Mouse (Mus musculus) ES-Bruce4 (cell line): ENCODE results near the gene Soat1. TPM values are rescaled to one million over a fixed set of nuclear protein-coding genes. Genes with fewer than 3 reads are reported as not detected.

Experiments used
- H3K27ac ChIP-seq: 2 replicates; pipeline ENCODE4 v1.5.1; 2012; ENCODE audit warnings: low read length, inconsistent platforms; ENCODE audit not compliant: insufficient read depth
- H3K27me3 ChIP-seq: 2 replicates; pipeline ENCODE4 v1.6.1; 2012; ENCODE audit warnings: mild to moderate bottlenecking, low read length, inconsistent platforms; ENCODE audit not compliant: control insufficient read depth, poor library complexity, insufficient read depth, severe bottlenecking
- H3K36me3 ChIP-seq: 2 replicates; pipeline ENCODE4 v1.6.1; 2012; ENCODE audit warnings: inconsistent platforms, mild to moderate bottlenecking, low read length, moderate library complexity; ENCODE audit not compliant: control insufficient read depth, poor library complexity, insufficient read depth, severe bottlenecking
- H3K4me1 ChIP-seq: one replicate; pipeline ENCODE4 v1.8.1; 2011; ENCODE audit warnings: low read length; ENCODE audit not compliant: control insufficient read depth, insufficient read depth
- H3K4me3 ChIP-seq: 2 replicates; pipeline ENCODE4 v1.5.1; 2011; ENCODE audit warnings: low read depth, mild to moderate bottlenecking, low read length
- H3K9ac ChIP-seq: 2 replicates; pipeline ENCODE4 v1.6.1; 2012; ENCODE audit warnings: low read depth, mild to moderate bottlenecking, inconsistent platforms; ENCODE audit not compliant: poor library complexity, severe bottlenecking
- H3K9me3 ChIP-seq: replicated peaks from 2 replicates; pipeline ENCODE4 v1.6.1; 2012; ENCODE audit warnings: mild to moderate bottlenecking, low read length, inconsistent platforms; ENCODE audit not compliant: control insufficient read depth, poor library complexity, insufficient read depth, severe bottlenecking
- CTCF ChIP-seq: IDR thresholded peaks from one replicate; pipeline ENCODE4 v1.8.1; 2011; ENCODE audit warnings: low read depth, low read length
- EP300 ChIP-seq: IDR thresholded peaks from 2 replicates; pipeline ENCODE4 v1.6.1; 2011; ENCODE audit warnings: low read depth, low read length; ENCODE audit not compliant: insufficient read depth
- POLR2A ChIP-seq: IDR thresholded peaks from one replicate; pipeline ENCODE4 v1.8.1; 2011; ENCODE audit warnings: low read length; ENCODE audit not compliant: insufficient read depth
- polyA plus RNA-seq: library from polyadenylated mRNA; stranded (reverse); fragments of >200 nt; gene quantifications from 2 replicates; pipeline ENCODE4 v1.2.4, GENCODE M21; 2011; ENCODE audit warnings: low read depth; ENCODE audit not compliant: missing spikeins, insufficient read depth, insufficient read length

Soat1 gene
- polyA plus RNA-seq, 1 experiment = 140 TPM

GRCm38 (mm10) chr1:156504945-156505523 lies 30.9 kb upstream of the Soat1 start:
- no peaks in the 10 kb centered on the region for H3K4me1 ChIP-seq
- H3K9ac ChIP-seq = no peak overlapping the region
- no peak overlapping the region for H3K27ac ChIP-seq
- no peaks in the 10 kb centered on the region for H3K9me3 ChIP-seq
- no peak overlapping the region for H3K4me3 ChIP-seq
- H3K36me3 ChIP-seq = no peaks in the 10 kb centered on the region
- TF ChIP-seq POLR2A (no peak), CTCF (no peak), EP300 (no peak)
- no peaks in the 10 kb centered on the region for H3K27me3 ChIP-seq

DNA sequence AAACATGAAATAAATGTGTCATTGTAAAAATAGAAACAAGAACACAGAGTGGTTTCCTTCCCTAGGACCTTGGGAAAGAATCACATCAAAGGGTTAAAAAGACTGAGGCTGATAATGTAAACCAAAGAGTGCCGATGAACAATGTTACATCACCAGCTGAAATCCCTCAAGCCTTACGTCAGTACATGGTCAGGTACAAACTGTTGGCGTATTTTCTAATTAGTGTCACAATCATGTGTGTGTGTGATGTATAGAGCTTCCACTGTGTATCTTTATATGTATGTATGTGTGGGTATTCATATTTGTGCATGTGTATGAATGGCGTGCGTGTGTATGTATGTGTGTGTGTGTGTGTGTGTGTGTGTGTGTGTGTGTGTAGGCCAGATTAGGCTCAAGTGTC lies 22.8 kb upstream of the Soat1 start:
- no peak overlapping the region for H3K4me3 ChIP-seq
- no peak overlapping the region for H3K9ac ChIP-seq
- H3K9me3 ChIP-seq = no peaks in the 10 kb centered on the region
- H3K27ac ChIP-seq = no peak overlapping the region
- no peaks in the 10 kb centered on the region for H3K4me1 ChIP-seq
- no peaks in the 10 kb centered on the region for H3K27me3 ChIP-seq
- H3K36me3 ChIP-seq = no peaks in the 10 kb centered on the region
- no peak for TF ChIP-seq POLR2A
- no peak for TF ChIP-seq EP300
- TF ChIP-seq CTCF = no peak

DNA sequence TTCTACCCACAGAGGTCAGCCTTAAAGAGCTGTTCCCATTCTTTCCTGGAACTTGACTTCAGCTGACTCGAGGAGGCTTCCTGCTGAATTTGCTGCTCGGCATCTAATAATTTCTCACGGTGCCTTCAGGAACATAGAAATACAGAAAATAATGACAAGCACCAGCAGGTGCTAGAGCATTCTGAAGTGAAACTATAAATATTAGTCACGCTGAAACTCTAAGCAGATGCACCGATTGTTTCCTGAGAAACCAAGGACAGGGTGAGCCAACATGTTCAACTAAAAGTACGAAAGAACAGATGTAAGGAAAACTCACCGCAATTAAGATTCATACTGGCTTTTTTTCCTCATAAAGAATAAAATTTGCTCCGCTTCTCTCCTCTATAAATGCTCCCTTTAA lies 20.9 kb upstream of the Soat1 start:
- H3K4me1 ChIP-seq = no peaks in the 10 kb centered on the region
- no peak overlapping the region for H3K4me3 ChIP-seq
- no peaks in the 10 kb centered on the region for H3K27me3 ChIP-seq
- no peaks in the 10 kb centered on the region for H3K36me3 ChIP-seq
- H3K9ac ChIP-seq = no peak overlapping the region
- TF ChIP-seq EP300 = no peak
- no peak for TF ChIP-seq POLR2A
- TF ChIP-seq CTCF = no peak
- no peaks in the 10 kb centered on the region for H3K9me3 ChIP-seq
- no peak overlapping the region for H3K27ac ChIP-seq

DNA sequence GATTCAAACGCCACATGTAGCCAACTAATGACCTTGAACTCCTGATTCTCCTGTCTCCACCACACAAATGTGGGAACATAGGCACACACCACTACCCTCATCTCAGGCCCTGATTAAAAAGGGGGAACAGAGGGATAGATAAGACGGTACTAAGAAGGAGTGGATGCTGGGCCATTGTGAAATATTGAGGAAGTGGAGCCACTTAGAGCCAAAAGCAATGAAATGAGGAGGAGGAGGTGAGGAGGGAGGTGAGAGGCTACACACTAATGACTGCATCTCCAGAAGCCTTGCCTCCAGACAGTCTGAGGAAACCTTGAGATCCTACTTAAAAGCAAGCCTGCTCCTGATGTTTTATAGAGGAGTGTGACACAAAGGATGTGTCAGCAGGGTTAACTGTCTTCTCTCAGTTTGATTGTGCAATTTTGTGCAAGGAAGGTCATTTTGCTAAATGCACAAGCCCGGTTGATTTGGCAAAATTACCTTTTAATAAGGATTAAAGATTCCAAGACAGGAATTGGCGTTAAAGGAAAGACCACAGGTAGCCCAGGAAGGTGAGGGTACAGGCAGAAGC lies 17.2 kb upstream of the Soat1 start:
- Histone ChIP-seq H3K4me1 (no peaks in the 10 kb centered on the region), H3K9me3 (no peaks in the 10 kb centered on the region), H3K4me3 (no peak overlapping the region), H3K36me3 (no peaks in the 10 kb centered on the region), H3K9ac (no peak overlapping the region), H3K27ac (no peak overlapping the region), H3K27me3 (no peaks in the 10 kb centered on the region)
- TF ChIP-seq CTCF (no peak), POLR2A (no peak), EP300 (no peak)

GRCm38 (mm10) chr1:156488031-156488430 lies 13.9 kb upstream of the Soat1 start:
- H3K4me3 ChIP-seq = no peak overlapping the region
- no peaks in the 10 kb centered on the region for H3K9me3 ChIP-seq
- H3K9ac ChIP-seq = no peak overlapping the region
- no peaks in the 10 kb centered on the region for H3K36me3 ChIP-seq
- no peaks in the 10 kb centered on the region for H3K27me3 ChIP-seq
- H3K27ac ChIP-seq = no peak overlapping the region
- H3K4me1 ChIP-seq = no peaks in the 10 kb centered on the region
- TF ChIP-seq EP300 (no peak), POLR2A (no peak), CTCF (no peak)

GRCm38 (mm10) chr1:156487498-156487897 lies 13.4 kb upstream of the Soat1 start:
- TF ChIP-seq CTCF = peak; percentile 35
- TF ChIP-seq POLR2A = no peak
- no peaks in the 10 kb centered on the region for H3K27me3 ChIP-seq
- no peak overlapping the region for H3K4me3 ChIP-seq
- H3K36me3 ChIP-seq = no peaks in the 10 kb centered on the region
- no peak overlapping the region for H3K27ac ChIP-seq
- H3K9me3 ChIP-seq = no peaks in the 10 kb centered on the region
- H3K9ac ChIP-seq = no peak overlapping the region
- no peaks in the 10 kb centered on the region for H3K4me1 ChIP-seq
